In genomic region chr3:97298856-97299465, GRCm38 (mm10) we compare ENCODE assay signal across 8 mouse cellular contexts. TPM values are rescaled to one million over a fixed set of nuclear protein-coding genes. Genes with fewer than 3 reads are reported as not detected.
DNase-seq lines count a peak whose midpoint lies in the region; ATAC-seq lines count a peak whose summit lies in the region.

No protein-coding gene starts in this region.

- H3K9me3 ChIP-seq in heart, embryonic 10.5 days = no peaks in the 10 kb centered on the region
- H3K9me3 ChIP-seq in hindbrain, embryonic 15.5 days = no peaks in the 10 kb centered on the region
- no peaks in the 10 kb centered on the region for H3K9me3 ChIP-seq in midbrain, embryonic 12.5 days

- H3K27me3 ChIP-seq in heart, embryonic 10.5 days (ENCODE audit: insufficient read depth, poor library complexity, severe bottlenecking) = no peaks in the 10 kb centered on the region
- H3K27me3 ChIP-seq in hindbrain, embryonic 15.5 days = no peaks in the 10 kb centered on the region
- H3K27me3 ChIP-seq in midbrain, embryonic 12.5 days = no peaks in the 10 kb centered on the region

- WGBS in heart, embryonic 10.5 days = 29% methylated on average over 10 of the region's 10 CpGs
- 31% methylated on average over 10 of the region's 10 CpGs for WGBS in hindbrain, embryonic 15.5 days
- 34% methylated on average over 10 of the region's 10 CpGs for WGBS in midbrain, embryonic 12.5 days

- no peaks in the 10 kb centered on the region for H3K36me3 ChIP-seq in heart, embryonic 10.5 days
- H3K36me3 ChIP-seq in hindbrain, embryonic 15.5 days = no peaks in the 10 kb centered on the region
- no peaks in the 10 kb centered on the region for H3K36me3 ChIP-seq in midbrain, embryonic 12.5 days

- H3K27ac ChIP-seq in heart, embryonic 10.5 days = peak overlapping the region; percentile 97
- H3K27ac ChIP-seq in hindbrain, embryonic 15.5 days (replicated peaks) = peak overlapping the region; percentile 96
- H3K27ac ChIP-seq in midbrain, embryonic 12.5 days (replicated peaks) = peak overlapping the region; percentile 98

- no peak for ATAC-seq in hindbrain, embryonic 15.5 days (ENCODE audit: low FRiP score, low read depth)
- no peak for ATAC-seq in midbrain, embryonic 12.5 days (ENCODE audit: low FRiP score, low read depth)

- H3K4me2 ChIP-seq in hindbrain, embryonic 15.5 days = peak overlapping the region; percentile 68
- H3K4me2 ChIP-seq in midbrain, embryonic 12.5 days (replicated peaks) = peak overlapping the region; percentile 81

- H3K4me1 ChIP-seq in heart, embryonic 10.5 days = peaks cover 41% of the 10 kb centered on the region
- peaks cover 37% of the 10 kb centered on the region for H3K4me1 ChIP-seq in hindbrain, embryonic 15.5 days (replicated peaks)
- H3K4me1 ChIP-seq in midbrain, embryonic 12.5 days = peaks cover 31% of the 10 kb centered on the region

- intact Hi-C loops in left cerebral cortex, postnatal 10 days (cut with DNase I) = loop anchor here (5.0 kb wide), 1 partner anchor 72 kb away; no protein-coding TSS in a partner anchor

- peak; percentile 80 for DNase-seq in heart, embryonic 10.5 days (ENCODE audit: low spot score)
- DNase-seq in heart, postnatal 4 days = no peak
- peak; percentile 57 for DNase-seq in embryo, embryonic 11 days
- no peak for DNase-seq in left cerebral cortex, postnatal 10 days (ENCODE audit: extremely low spot score in 1 of 2, low spot score in 2 of 2)
- DNase-seq in adrenal gland, adult 18-20 months (ENCODE audit: low spot score in 2 of 2) = no peak
- no peak for DNase-seq in testis, postnatal 14 days (ENCODE audit: low spot score)

- peak overlapping the region; percentile 83 for H3K4me3 ChIP-seq in heart, embryonic 10.5 days
- H3K4me3 ChIP-seq in hindbrain, embryonic 15.5 days = peak overlapping the region; percentile 67
- peak overlapping the region; percentile 83; the same call in 1 of the 2 replicates for H3K4me3 ChIP-seq in midbrain, embryonic 12.5 days

- no peak overlapping the region for H3K9ac ChIP-seq in hindbrain, embryonic 15.5 days
- no peak overlapping the region for H3K9ac ChIP-seq in midbrain, embryonic 12.5 days (replicated peaks)

RNA-seq across cellular contexts. Expression of gene Bcl9, which starts 1.2 kb away (rescaled TPM):
- polyA plus RNA-seq in heart, embryonic 10.5 days (2016; fragmentation: Nextera tagmentation; extraction: Ambion mirVana) = 37.2 and 45.9 TPM in 2 replicates
- total RNA-seq in heart, postnatal 4 days (2021) = 10 to 100 TPM; 24.3 to 28.1 TPM
- polyA plus RNA-seq in hindbrain, embryonic 15.5 days (2015; fragmentation: Nextera tagmentation; extraction: Ambion mirVana) = 72.6 and 82.7 TPM in 2 replicates
- 79.1 and 91.2 TPM in 2 replicates for polyA plus RNA-seq in midbrain, embryonic 12.5 days (2016; fragmentation: Nextera tagmentation; extraction: Ambion mirVana)
- 10 to 100 TPM; 65.0 to 71.9 TPM for total RNA-seq in left cerebral cortex, postnatal 10 days (2021)
- 10 to 100 TPM; 10.7 to 12.8 TPM for total RNA-seq in adrenal gland, adult 18-20 months (2021)

Comparison
In these comparisons a context has a peak if more than half of its experiments do, and no peak if none do; other contexts are left out.
1. DNase-seq: peak in heart, embryonic 10.5 days (single experiment) and embryo, embryonic 11 days (single experiment); none in heart, postnatal 4 days (single experiment), left cerebral cortex, postnatal 10 days (0 of 2), adrenal gland, adult 18-20 months (0 of 2) and testis, postnatal 14 days (single experiment).
2. Peak in every context shown above with its lines, with median percentiles within 50 percentile points of each other: H3K27ac ChIP-seq and H3K4me3 ChIP-seq.